Comparison of ENCODE assay signal across 24 mouse cellular contexts in the genomic region with DNA sequence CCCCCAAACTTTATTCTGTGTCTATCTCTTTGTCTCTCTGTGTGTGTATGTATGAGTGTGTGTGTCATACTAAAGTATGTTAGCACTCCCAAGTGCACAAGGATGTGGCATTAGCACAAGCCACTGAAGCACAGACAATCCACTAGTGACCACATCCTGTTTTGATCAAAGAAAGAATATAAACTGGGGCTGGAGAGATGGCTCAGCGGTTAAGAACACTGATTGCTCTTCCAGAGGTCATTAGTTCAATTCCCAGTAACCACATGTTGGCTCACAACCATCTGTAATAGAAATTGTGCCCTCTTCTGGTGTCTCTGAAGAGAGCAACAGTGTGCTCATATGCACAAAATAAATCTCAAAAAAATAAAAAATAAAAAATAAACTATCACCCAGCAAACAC. TPM values are rescaled to one million over a fixed set of nuclear protein-coding genes. Genes with fewer than 3 reads are reported as not detected.
DNase-seq lines count a peak whose midpoint lies in the region; ATAC-seq lines count a peak whose summit lies in the region.
"Had no signal": no experiment of that assay in that cellular context is flagged by ENCODE, and none has a peak within 500 bp of the region (broad histone marks: within the 10 kb centered on the region; RNA-seq: fewer than 3 reads in every experiment).

No protein-coding gene starts in this region.

- H3K4me2 ChIP-seq in midbrain, embryonic 14.5 days (ENCODE audit: low read length) = no peak overlapping the region
- H3K4me2 ChIP-seq: embryonic facial prominence, embryonic 15.5 days; hindbrain, embryonic 15.5 days; limb, embryonic 13.5 days; liver, embryonic 12.5 days; midbrain, embryonic 13.5 days had no signal

- peak; percentile 69 for ATAC-seq in inflammation-experienced regulatory T-cells, adult 6 months
- no peak for ATAC-seq in midbrain, embryonic 14.5 days (ENCODE audit: low FRiP score, low TSS enrichment)
- no peak for ATAC-seq in megakaryocyte progenitor cell, adult 5-6 weeks (replicated peaks; ENCODE audit: poor library complexity)
- ATAC-seq: forebrain, embryonic 14.5 days; liver, embryonic 12.5 days; midbrain, embryonic 13.5 days had no signal

- no peaks in the 10 kb centered on the region for H3K4me1 ChIP-seq in midbrain, embryonic 14.5 days (ENCODE audit: control insufficient read depth, insufficient read depth, low read length)
- H3K4me1 ChIP-seq: heart, embryonic 10.5 days; hindbrain, embryonic 15.5 days; liver, embryonic 12.5 days; midbrain, embryonic 13.5 days had no signal

- H3K4me3 ChIP-seq in midbrain, embryonic 14.5 days (replicated peaks; ENCODE audit: low read depth, low read length) = no peak overlapping the region
- H3K4me3 ChIP-seq: embryonic facial prominence, embryonic 15.5 days; heart, embryonic 10.5 days; hindbrain, embryonic 15.5 days; limb, embryonic 13.5 days; liver, embryonic 12.5 days; megakaryocyte, embryonic 14.5 days; midbrain, embryonic 13.5 days had no signal

- no peaks in the 10 kb centered on the region for H3K36me3 ChIP-seq in midbrain, embryonic 14.5 days (ENCODE audit: control insufficient read depth, insufficient read depth, low read length)
- H3K36me3 ChIP-seq: embryonic facial prominence, embryonic 15.5 days; heart, embryonic 10.5 days; hindbrain, embryonic 15.5 days; limb, embryonic 13.5 days; liver, embryonic 12.5 days; midbrain, embryonic 13.5 days had no signal

- H3K27ac ChIP-seq in midbrain, embryonic 14.5 days (replicated peaks; ENCODE audit: low read depth, low read length) = no peak overlapping the region
- H3K27ac ChIP-seq: embryonic facial prominence, embryonic 15.5 days; heart, embryonic 10.5 days; hindbrain, embryonic 15.5 days; limb, embryonic 13.5 days; liver, embryonic 12.5 days; midbrain, embryonic 13.5 days had no signal

- H3K27me3 ChIP-seq in midbrain, embryonic 14.5 days (ENCODE audit: control insufficient read depth, insufficient read depth, low read length) = no peaks in the 10 kb centered on the region
- H3K27me3 ChIP-seq: embryonic facial prominence, embryonic 15.5 days; hindbrain, embryonic 15.5 days; limb, embryonic 13.5 days; liver, embryonic 12.5 days; megakaryocyte, embryonic 14.5 days; midbrain, embryonic 13.5 days had no signal

- 69% methylated on average over 1 of the region's 1 CpGs for WGBS in midbrain, embryonic 14.5 days

- DNase-seq in 3T3-L1 (ENCODE audit: low read depth, low spot score) (peak; percentile 73), NIH3T3 (ENCODE audit: low read depth) (peak; percentile 51)
- peak; percentile 24 to 29 for DNase-seq in B cell, adult 2 months
- DNase-seq in midbrain, embryonic 14.5 days = no peak
- DNase-seq in right cerebral cortex, adult 18-20 months = no peak
- no peak for DNase-seq in cerebellum, adult 9-10 months
- DNase-seq: adrenal gland, postnatal 14 days; cerebellum, adult 2 months; gastrocnemius, postnatal 10 days; heart, postnatal 4 days; kidney, adult 11 months; lung, adult 18-20 months; lung, postnatal 10 days had no signal

- no peak overlapping the region for H3K9ac ChIP-seq in midbrain, embryonic 14.5 days (replicated peaks; ENCODE audit: low read length)
- H3K9ac ChIP-seq: embryonic facial prominence, embryonic 15.5 days; hindbrain, embryonic 15.5 days; limb, embryonic 13.5 days; liver, embryonic 12.5 days; midbrain, embryonic 13.5 days had no signal

- H3K9me3 ChIP-seq in midbrain, embryonic 14.5 days (ENCODE audit: control insufficient read depth, low read length) = no peaks in the 10 kb centered on the region
- H3K9me3 ChIP-seq: embryonic facial prominence, embryonic 15.5 days; heart, embryonic 10.5 days; hindbrain, embryonic 15.5 days; limb, embryonic 13.5 days; liver, embryonic 12.5 days; midbrain, embryonic 13.5 days had no signal

RNA-seq across cellular contexts. Expression of gene Prss12, which starts 12.8 kb away (rescaled TPM):
- 1 to 10 TPM in 1 of 3 experiments, under 1 TPM in 2; 0.45 to 1.1 (median 0.65) TPM for polyA plus RNA-seq in inflammation-experienced regulatory T-cells, adult 6 months (2017; shearing (Covaris generic))
- polyA plus RNA-seq in midbrain, embryonic 14.5 days (2014; fragmentation: Nextera tagmentation; extraction: Ambion mirVana) = 9.1 and 9.3 TPM in 2 replicates
- not detected in 2 replicates for total RNA-seq in megakaryocyte progenitor cell, adult 5-6 weeks (2015)
- total RNA-seq in megakaryocyte progenitor cell, adult 5-6 weeks (2017) = not detected in 2 replicates
- total RNA-seq: granulocyte monocyte progenitor cell, adult 5-6 weeks had no signal

Comparison
In these comparisons a context has a peak if more than half of its experiments do, and no peak if none do; other contexts are left out.
1. DNase-seq: peak in 3T3-L1 (single experiment), B cell, adult 2 months (2 of 2) and NIH3T3 (single experiment); none in midbrain, embryonic 14.5 days (single experiment), right cerebral cortex, adult 18-20 months (single experiment) and cerebellum, adult 9-10 months (single experiment).